Mouse (Mus musculus) embryonic facial prominence, embryonic 11.5 days (tissue): ENCODE measurements around the gene Gabbr2. TPM values are rescaled to one million over a fixed set of nuclear protein-coding genes. Genes with fewer than 3 reads are reported as not detected.

Source experiments
- ATAC-seq: fragments of 200-750 bp; cut with Nextera tagmentation; replicated peaks from 2 replicates; pipeline ENCODE4 v1.8.0; 2017; ENCODE audit warnings: low read depth; ENCODE audit not compliant: insufficient number of reproducible peaks, low FRiP score, low TSS enrichment
- DNase-seq: peaks from one replicate; pipeline ENCODE4 v3.0.0-alpha.2; 2015; ENCODE audit warnings: low spot score
- H3K27ac ChIP-seq: fragments of 300-500 bp; sonication (generic); replicated peaks from 2 replicates; pipeline ENCODE4 v1.5.1; 2014; ENCODE audit warnings: mild to moderate bottlenecking, low read depth, low read length, control low read depth
- H3K27me3 ChIP-seq: fragments of 300-500 bp; sonication (generic); 2 replicates; pipeline ENCODE4 v1.6.1; 2014; ENCODE audit warnings: mild to moderate bottlenecking, low read length, moderate library complexity, mixed read lengths; ENCODE audit not compliant: control insufficient read depth, insufficient read depth
- H3K36me3 ChIP-seq: fragments of 300-500 bp; sonication (generic); replicated peaks from 2 replicates; pipeline ENCODE4 v1.6.1; 2014; ENCODE audit warnings: low read depth, mild to moderate bottlenecking, low read length, moderate library complexity, mixed read lengths; ENCODE audit not compliant: control insufficient read depth, insufficient read depth
- H3K4me1 ChIP-seq: fragments of 300-500 bp; sonication (generic); 2 replicates; pipeline ENCODE4 v1.6.1; 2014; ENCODE audit warnings: low read length, mixed read lengths; ENCODE audit not compliant: control insufficient read depth, insufficient read depth
- H3K4me2 ChIP-seq: fragments of 300-500 bp; sonication (generic); 2 replicates; pipeline ENCODE4 v1.6.1; 2014; ENCODE audit warnings: low read depth, mild to moderate bottlenecking, control low read depth, low read length, moderate library complexity
- H3K4me3 ChIP-seq: fragments of 300-500 bp; sonication (generic); 2 replicates; pipeline ENCODE4 v1.5.1; 2014; ENCODE audit warnings: low read depth, low read length, control low read depth
- H3K9ac ChIP-seq: fragments of 300-500 bp; sonication (generic); replicated peaks from 2 replicates; pipeline ENCODE4 v1.6.1; 2014; ENCODE audit warnings: mild to moderate bottlenecking, control low read depth, low read length
- H3K9me3 ChIP-seq: fragments of 300-500 bp; sonication (generic); replicated peaks from 2 replicates; pipeline ENCODE4 v1.6.1; 2016; ENCODE audit warnings: mild to moderate bottlenecking, low read length, inconsistent platforms, mixed read lengths; ENCODE audit not compliant: control insufficient read depth
- WGBS: fragments of 180-500 bp; shearing (Covaris S2); extraction: QIAGEN DNeasy Blood & Tissue Kit; methylation state at CpG from one replicate; pipeline ENCODE4 v1.1.7; 2014; 5-methylcytosine and 5-hydroxymethylcytosine counted together
- polyA plus RNA-seq: library from polyadenylated mRNA; unstranded; fragments of >200 nt; fragmentation: Nextera tagmentation; extraction: Ambion mirVana; gene quantifications from 2 replicates; pipeline ENCODE4 v1.2.1, GENCODE M21; 2014

Gabbr2 gene
- polyA plus RNA-seq, 1 experiment from 2014 or later: 0.25 TPM

DNA sequence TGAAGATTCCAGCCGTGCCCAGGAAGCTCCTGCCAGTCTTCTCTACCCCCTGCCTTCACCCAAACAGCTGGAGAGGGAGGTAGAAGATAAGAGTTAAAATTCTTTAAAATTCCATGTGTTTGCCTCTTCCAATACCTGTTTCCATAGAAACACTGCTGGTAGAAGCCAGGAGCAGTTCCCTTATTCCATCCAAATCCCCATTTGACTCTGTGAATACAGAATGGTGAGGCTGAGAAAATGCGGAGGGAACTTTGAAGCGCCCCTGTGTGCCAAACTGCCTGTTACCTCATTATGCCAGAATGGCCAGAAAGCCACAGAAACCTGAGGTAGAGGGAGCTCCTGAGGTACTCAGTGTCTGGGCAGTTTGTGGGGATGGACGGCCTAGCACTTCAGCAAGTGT is 281.1 kb downstream of the Gabbr2 start:
- Histone ChIP-seq H3K4me2 (no peak overlapping the region), H3K9ac (no peak overlapping the region), H3K4me3 (no peak overlapping the region), H3K27me3 (no peaks in the 10 kb centered on the region), H3K27ac (no peak overlapping the region), H3K4me1 (no peaks in the 10 kb centered on the region), H3K36me3 (no peaks in the 10 kb centered on the region), H3K9me3 (no peaks in the 10 kb centered on the region)
- DNase-seq (no peak), ATAC-seq (no peak)
- 74% methylated on average over 4 of the region's 4 CpGs for WGBS

DNA sequence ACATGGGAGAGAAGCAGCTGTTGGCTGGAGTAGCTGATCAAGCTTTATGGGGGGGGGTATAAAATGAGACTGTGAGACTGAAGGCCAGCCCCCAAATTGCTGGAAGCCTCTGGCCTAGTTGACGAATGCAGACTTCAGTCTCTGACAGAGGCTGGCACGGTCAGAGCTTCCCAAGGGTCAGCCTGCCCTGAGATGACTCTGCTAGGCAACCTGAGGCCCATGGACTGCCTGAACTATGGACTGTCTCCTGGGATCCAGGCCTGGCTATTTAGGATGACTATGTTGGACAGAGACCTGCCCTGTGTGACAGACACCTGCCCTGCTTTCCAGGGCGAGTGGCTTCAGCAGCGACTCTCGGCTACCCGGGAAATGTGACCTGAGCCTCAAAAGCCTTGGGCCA is 281.7 kb downstream of the Gabbr2 start:
- Histone ChIP-seq H3K9ac (no peak overlapping the region), H3K4me3 (no peak overlapping the region), H3K36me3 (no peaks in the 10 kb centered on the region), H3K9me3 (no peaks in the 10 kb centered on the region), H3K27me3 (no peaks in the 10 kb centered on the region), H3K27ac (no peak overlapping the region), H3K4me2 (no peak overlapping the region), H3K4me1 (no peaks in the 10 kb centered on the region)
- DNase-seq (no peak), ATAC-seq (no peak)
- 62% methylated on average over 6 of the region's 6 CpGs for WGBS

DNA sequence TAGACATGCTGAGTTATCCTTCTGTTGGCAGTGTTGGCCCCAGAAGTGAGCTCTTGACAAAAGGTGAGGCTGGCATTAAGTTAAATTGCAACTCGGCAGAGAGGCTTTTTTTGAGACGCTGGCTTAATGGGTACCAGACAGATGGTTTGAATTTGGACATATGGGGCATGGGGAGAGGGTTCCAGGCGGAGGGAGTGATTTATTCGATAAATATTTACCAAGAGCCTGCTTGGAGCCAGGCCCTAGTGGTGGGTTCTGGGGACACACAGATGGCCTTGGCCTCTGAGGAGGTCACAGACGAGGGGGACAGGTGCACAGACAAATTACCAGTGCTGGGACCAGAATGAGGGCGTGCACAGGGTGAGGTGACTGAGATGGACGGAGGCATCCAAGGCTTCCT is 282.2 kb downstream of the Gabbr2 start:
- no peaks in the 10 kb centered on the region for H3K4me1 ChIP-seq
- no peak overlapping the region for H3K27ac ChIP-seq
- DNase-seq (peak; percentile 25), ATAC-seq (no peak; the same call in 1 of the 2 replicates)
- no peaks in the 10 kb centered on the region for H3K27me3 ChIP-seq
- no peak overlapping the region for H3K9ac ChIP-seq
- no peak overlapping the region for H3K4me3 ChIP-seq
- H3K4me2 ChIP-seq: no peak overlapping the region
- H3K9me3 ChIP-seq: no peaks in the 10 kb centered on the region
- no peaks in the 10 kb centered on the region for H3K36me3 ChIP-seq
- 57% methylated on average over 7 of the region's 7 CpGs for WGBS

DNA sequence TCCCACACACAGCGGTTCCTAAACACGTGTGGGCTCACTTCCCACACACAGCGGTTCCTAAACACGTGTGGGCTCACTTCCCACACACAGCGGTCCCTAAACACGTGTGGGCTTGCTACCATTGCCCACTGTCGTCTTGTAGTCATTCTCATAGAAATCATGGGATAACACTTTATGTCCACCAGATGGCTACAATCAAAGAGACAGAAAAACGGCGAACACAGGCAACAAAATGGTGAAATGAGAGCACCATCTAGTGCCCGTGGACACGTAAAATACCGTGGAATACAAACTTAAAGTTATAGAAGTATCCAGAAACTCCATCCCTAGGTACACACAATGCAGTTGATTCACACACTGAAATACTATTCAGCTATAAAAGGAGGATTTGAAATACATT is 285.9 kb downstream of the Gabbr2 start:
- Histone ChIP-seq H3K27me3 (no peaks in the 10 kb centered on the region), H3K4me3 (no peak overlapping the region), H3K27ac (no peak overlapping the region), H3K9ac (no peak overlapping the region), H3K9me3 (no peaks in the 10 kb centered on the region), H3K4me2 (no peak overlapping the region), H3K4me1 (no peaks in the 10 kb centered on the region), H3K36me3 (no peaks in the 10 kb centered on the region)
- 77% methylated on average over 12 of the region's 12 CpGs for WGBS
- DNase-seq (peak; percentile 16), ATAC-seq (no peak)

DNA sequence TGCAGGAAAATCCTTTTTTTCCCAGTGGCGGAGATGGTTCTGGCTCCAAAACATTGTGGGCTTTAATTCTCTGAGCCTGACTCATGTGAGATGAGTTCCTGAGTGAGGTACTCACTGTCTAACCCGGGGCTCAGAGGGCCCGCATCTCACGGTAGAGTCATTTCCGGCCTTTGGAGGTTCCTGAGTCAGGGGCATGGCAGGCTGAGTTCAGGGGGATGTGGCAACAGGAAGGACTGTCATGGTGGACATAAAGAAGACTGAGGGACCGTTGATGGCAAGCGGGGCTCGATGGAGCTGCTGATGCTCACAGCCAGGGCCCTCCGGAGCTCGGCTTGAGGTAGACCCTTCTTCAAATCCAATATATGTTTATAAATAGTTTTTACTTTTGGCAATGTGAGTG is 288.5 kb downstream of the Gabbr2 start:
- Histone ChIP-seq H3K4me1 (no peaks in the 10 kb centered on the region), H3K9me3 (no peaks in the 10 kb centered on the region), H3K36me3 (no peaks in the 10 kb centered on the region), H3K4me2 (no peak overlapping the region), H3K4me3 (no peak overlapping the region), H3K27ac (no peak overlapping the region), H3K27me3 (no peaks in the 10 kb centered on the region), H3K9ac (no peak overlapping the region)
- DNase-seq (no peak), ATAC-seq (no peak)
- 93% methylated on average over 10 of the region's 10 CpGs for WGBS

- Histone ChIP-seq H3K27me3 (no peaks in the 10 kb centered on the region), H3K4me3 (no peak overlapping the region), H3K9ac (no peak overlapping the region), H3K4me1 (no peaks in the 10 kb centered on the region), H3K36me3 (no peaks in the 10 kb centered on the region), H3K27ac (no peak overlapping the region), H3K9me3 (no peaks in the 10 kb centered on the region), H3K4me2 (no peak overlapping the region)
- ATAC-seq (no peak), DNase-seq (no peak)
- WGBS: 81% methylated on average over 10 of the region's 10 CpGs
Measured at GRCm38 (mm10) chr4:46700223-46700651, 291.4 kb downstream of the Gabbr2 start.

GRCm38 (mm10) chr4:46696467-46696866 is 295.2 kb downstream of the Gabbr2 start:
- Histone ChIP-seq H3K4me1 (no peaks in the 10 kb centered on the region), H3K36me3 (no peaks in the 10 kb centered on the region), H3K4me2 (no peak overlapping the region), H3K4me3 (no peak overlapping the region), H3K27me3 (no peaks in the 10 kb centered on the region), H3K27ac (no peak overlapping the region), H3K9me3 (no peaks in the 10 kb centered on the region), H3K9ac (no peak overlapping the region)
- WGBS: 81% methylated on average over 6 of the region's 6 CpGs
- DNase-seq: no peak
- ATAC-seq: no peak

- no peak for DNase-seq
- 86% methylated on average over 8 of the region's 8 CpGs for WGBS
- no peak overlapping the region for H3K4me2 ChIP-seq
- H3K36me3 ChIP-seq: no peaks in the 10 kb centered on the region
- no peak overlapping the region for H3K9ac ChIP-seq
- ATAC-seq: no peak
- no peak overlapping the region for H3K27ac ChIP-seq
- H3K4me3 ChIP-seq: no peak overlapping the region
- no peaks in the 10 kb centered on the region for H3K9me3 ChIP-seq
- H3K4me1 ChIP-seq: no peaks in the 10 kb centered on the region
- no peaks in the 10 kb centered on the region for H3K27me3 ChIP-seq
Measured at GRCm38 (mm10) chr4:46690565-46690964, 301.1 kb downstream of the Gabbr2 start.
